Mouse (Mus musculus): ENCODE measurements around the gene Eftud2.

DNA sequence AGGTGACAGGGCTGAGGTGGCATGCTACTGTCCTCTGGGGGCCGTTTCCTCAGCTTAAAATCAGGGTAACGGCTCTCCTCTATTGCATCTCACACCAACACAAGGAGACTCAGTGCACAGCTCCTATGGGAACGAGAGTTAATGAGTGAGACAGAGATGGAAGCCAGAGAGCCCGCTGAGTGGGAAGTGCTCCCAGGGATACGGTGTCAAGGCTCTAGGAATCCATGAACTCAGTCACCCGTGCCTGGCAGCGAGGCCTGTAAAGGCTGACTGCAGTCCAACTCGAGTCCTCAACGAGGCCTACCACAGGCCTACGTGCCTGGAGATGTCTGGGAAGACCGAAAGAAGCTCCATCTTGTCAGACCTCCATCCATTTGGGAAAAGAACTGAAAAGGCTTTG is 21.8 kb downstream of the Eftud2 start:
- TF ChIP-seq CTCF (IDR thresholded peaks at IDR 0.05; ENCODE audit: borderline replicate concordance, insufficient read depth, low read length) (no peak), POLR2A (IDR thresholded peaks at IDR 0.05; ENCODE audit: low read depth, low read length) (no peak)
